Mouse (Mus musculus) lung, postnatal 0 days (tissue): ENCODE data around the gene Ppara.

Source experiments
- CTCF ChIP-seq: IDR thresholded peaks from 2 replicates; pipeline ENCODE4 v1.5.1; 2016; ENCODE audit warnings: antibody characterized with exemption, mild to moderate bottlenecking
- EP300 ChIP-seq: IDR thresholded peaks from 2 replicates; pipeline ENCODE4 v1.6.1; 2016; ENCODE audit warnings: antibody characterized with exemption, mild to moderate bottlenecking, control low read depth

DNA sequence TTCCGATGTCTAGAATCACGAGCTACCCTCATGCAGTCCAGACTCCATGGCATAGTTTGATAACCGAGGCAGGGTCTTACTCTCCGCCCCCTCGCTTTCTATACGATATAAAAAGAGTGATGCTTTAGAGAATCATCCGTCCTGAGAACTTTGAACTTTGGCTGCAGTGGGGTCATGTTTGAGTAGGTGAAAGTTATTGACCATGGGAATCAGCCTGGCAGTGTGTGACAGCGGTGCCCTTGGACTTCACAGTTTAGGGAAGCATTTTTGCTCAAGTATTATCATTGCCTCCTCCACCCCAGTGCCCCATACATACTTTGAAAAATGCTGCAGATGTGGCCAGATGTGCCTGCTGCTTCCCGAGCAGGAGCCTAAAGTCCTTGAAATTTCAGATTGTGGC is 7.8 kb downstream of the Ppara start:
- TF ChIP-seq CTCF (no peak), EP300 (no peak)
